ENCODE assay signal across 8 mouse cellular contexts in genomic region chr19:10949112-10949511, GRCm38 (mm10). TPM values are rescaled to one million over a fixed set of nuclear protein-coding genes. Genes with fewer than 3 reads are reported as not detected.
DNase-seq lines count a peak whose midpoint lies in the region; ATAC-seq lines count a peak whose summit lies in the region.

Gene Ccdc86 (minus strand): TSS chr19:10949266.

- DNase-seq in adrenal gland, adult (ENCODE audit: inconsistent age in 2 of 2, low spot score in 1 of 2) = peak; percentile 96 to 98
- DNase-seq in embryo, embryonic 10.5 days (ENCODE audit: low spot score) = peak; percentile 99
- DNase-seq in gastrocnemius, postnatal 14 days = peak; percentile 98
- DNase-seq in left cerebral cortex, postnatal 10 days (ENCODE audit: extremely low spot score in 1 of 2, low spot score in 2 of 2) = peak; percentile 97 to 98
- peak; percentile 93 for DNase-seq in right cerebral cortex, postnatal 25 days
- DNase-seq in urinary bladder, postnatal 4 days (ENCODE audit: low spot score in 2 of 2) = peak; percentile 89 to 97

- ATAC-seq in inflammation-experienced regulatory T-cells, adult 6 months = peak; percentile 96
- peak; percentile 95 for ATAC-seq in megakaryocyte-erythroid progenitor cell, adult 5-6 weeks (replicated peaks; ENCODE audit: low FRiP score, low TSS enrichment, poor library complexity, severe bottlenecking)

- intact Hi-C loops in gastrocnemius, postnatal 14 days (cut with DNase I; ENCODE audit: low total_unique reads) = no loop called here
- intact Hi-C loops in left cerebral cortex, postnatal 10 days (cut with DNase I) = loop anchor here (5.0 kb wide), 1 partner anchor 52 kb away; the partner anchor contains the start of gene Prpf19

RNA-seq across cellular contexts. Expression of gene Ccdc86, which starts in this region (rescaled TPM):
- 10 to 100 TPM; 17.7 to 25.7 TPM for total RNA-seq in gastrocnemius, postnatal 14 days (2021)
- polyA plus RNA-seq in inflammation-experienced regulatory T-cells, adult 6 months (2017; shearing (Covaris generic)) = 1 to 10 TPM; 7.7 to 9.0 (median 7.9) TPM
- 10 to 100 TPM in 1 of 2 experiments, 1 to 10 TPM in 1; 9.6 to 10.2 TPM for total RNA-seq in left cerebral cortex, postnatal 10 days (2021)
- total RNA-seq in megakaryocyte-erythroid progenitor cell, adult 5-6 weeks (2014; fragmentation: Nextera tagmentation) = 24.8 and 30.6 TPM in 2 replicates
- total RNA-seq in megakaryocyte-erythroid progenitor cell, adult 5-6 weeks (2017) = 21.0 and 26.2 TPM in 2 replicates

Comparison
In these comparisons a context has a peak if more than half of its experiments do, and no peak if none do; other contexts are left out.
1. Peak in every context shown above with its lines: DNase-seq and ATAC-seq.